16 mouse cellular contexts compared by ENCODE assay signal in genomic region chr14:79506207-79506606, GRCm38 (mm10). TPM values are rescaled to one million over a fixed set of nuclear protein-coding genes. Genes with fewer than 3 reads are reported as not detected.
DNase-seq lines count a peak whose midpoint lies in the region; ATAC-seq and TF ChIP-seq lines count a peak whose summit lies in the region.
"Had no signal": no experiment of that assay in that cellular context is flagged by ENCODE, and none has a peak within 500 bp of the region (broad histone marks: within the 10 kb centered on the region; RNA-seq: fewer than 3 reads in every experiment).

No protein-coding gene starts in this region.

- H3K36me3 ChIP-seq in kidney, embryonic 15.5 days = no peaks in the 10 kb centered on the region
- no peaks in the 10 kb centered on the region for H3K36me3 ChIP-seq in intestine, postnatal 0 days (ENCODE audit: control insufficient read depth, insufficient read depth)
- H3K36me3 ChIP-seq in liver, postnatal 0 days (replicated peaks; ENCODE audit: insufficient read depth, low read length) = peaks cover 3% of the 10 kb centered on the region; the same call in 1 of the 2 replicates
- H3K36me3 ChIP-seq: limb, embryonic 10.5 days had no signal

- peaks cover 12% of the 10 kb centered on the region for H3K4me1 ChIP-seq in kidney, embryonic 15.5 days
- H3K4me1 ChIP-seq in intestine, postnatal 0 days (replicated peaks; ENCODE audit: control insufficient read depth, insufficient read depth, low read length) = peaks cover 6% of the 10 kb centered on the region; the same call in 1 of the 2 replicates
- peaks cover 27% of the 10 kb centered on the region for H3K4me1 ChIP-seq in liver, postnatal 0 days (ENCODE audit: insufficient read depth)

- no peak overlapping the region for H3K27ac ChIP-seq in kidney, embryonic 15.5 days
- peak overlapping the region; percentile 31; the same call in 1 of the 2 replicates for H3K27ac ChIP-seq in intestine, postnatal 0 days (ENCODE audit: low read depth, low read length)
- peak overlapping the region; percentile 3; the same call in 1 of the 2 replicates for H3K27ac ChIP-seq in liver, postnatal 0 days (ENCODE audit: low read depth)
- H3K27ac ChIP-seq: layer of hippocampus, adult 2 months; limb, embryonic 10.5 days had no signal

- no peak for TF ChIP-seq CTCF in intestine, postnatal 0 days (IDR thresholded peaks at IDR 0.05; ENCODE audit: low read depth)
- TF ChIP-seq CTCF in liver, postnatal 0 days (IDR thresholded peaks at IDR 0.05; ENCODE audit: low read depth) = no peak

- WGBS in kidney, embryonic 15.5 days = 67% methylated on average over 9 of the region's 9 CpGs
- WGBS in intestine, postnatal 0 days = 50% methylated on average over 9 of the region's 9 CpGs
- 39% methylated on average over 9 of the region's 9 CpGs for WGBS in liver, postnatal 0 days (ENCODE audit: insufficient replicate concordance)

- no peak overlapping the region for H3K4me3 ChIP-seq in kidney, embryonic 15.5 days (replicated peaks)
- H3K4me3 ChIP-seq in intestine, postnatal 0 days (ENCODE audit: low read depth, low read length) = no peak overlapping the region
- H3K4me3 ChIP-seq in liver, postnatal 0 days (ENCODE audit: low read depth, low read length) = no peak overlapping the region
- H3K4me3 ChIP-seq: layer of hippocampus, adult 2 months; limb, embryonic 10.5 days had no signal

- TF ChIP-seq EP300 in liver, postnatal 0 days (IDR thresholded peaks at IDR 0.05; ENCODE audit: low read depth) = peak; percentile 44; the same call in 1 of the 2 replicates

- no peak overlapping the region for H3K9ac ChIP-seq in kidney, embryonic 15.5 days
- no peak overlapping the region for H3K9ac ChIP-seq in intestine, postnatal 0 days (ENCODE audit: low read depth, low read length)
- H3K9ac ChIP-seq in liver, postnatal 0 days (replicated peaks) = 0 out of 2 replicates have a peak overlapping the region, but pooled peaks have one; percentile 5
- H3K9ac ChIP-seq: forebrain, postnatal 0 days had no signal

- H3K4me2 ChIP-seq in kidney, embryonic 15.5 days = no peak overlapping the region
- H3K4me2 ChIP-seq in intestine, postnatal 0 days (replicated peaks; ENCODE audit: low read depth) = no peak overlapping the region
- peak overlapping the region; percentile 42 for H3K4me2 ChIP-seq in liver, postnatal 0 days (ENCODE audit: low read depth, low read length)
- H3K4me2 ChIP-seq: midbrain, embryonic 11.5 days had no signal

- no peaks in the 10 kb centered on the region for H3K9me3 ChIP-seq in kidney, embryonic 15.5 days (replicated peaks)
- H3K9me3 ChIP-seq in intestine, postnatal 0 days (ENCODE audit: control insufficient read depth) = no peaks in the 10 kb centered on the region
- H3K9me3 ChIP-seq in liver, postnatal 0 days (ENCODE audit: low read length) = no peaks in the 10 kb centered on the region
- H3K9me3 ChIP-seq: limb, embryonic 10.5 days had no signal

- ATAC-seq in kidney, embryonic 15.5 days (replicated peaks; ENCODE audit: low FRiP score) = peak; percentile 64
- ATAC-seq in intestine, postnatal 0 days = no peak
- ATAC-seq in liver, postnatal 0 days = peak; percentile 84
- ATAC-seq: forebrain, postnatal 0 days; inflammation-experienced regulatory T-cells, adult 6 months had no signal

- DNase-seq in kidney, postnatal 10 days = no peak
- no peak for DNase-seq in liver, postnatal 0 days
- DNase-seq in urinary bladder, postnatal 4 days (ENCODE audit: low spot score in 2 of 2) = no peak
- DNase-seq in neural tube, embryonic 10.5 days (ENCODE audit: extremely low spot score, low spot score) = no peak
- no peak for DNase-seq in cerebellum, postnatal 25 days
- DNase-seq: cerebellum, postnatal 14 days; forebrain, postnatal 0 days; lung, adult 2 months; lung, postnatal 36 days; right cerebral cortex, postnatal 4 days had no signal

- H3K27me3 ChIP-seq in kidney, embryonic 15.5 days = no peaks in the 10 kb centered on the region
- H3K27me3 ChIP-seq in intestine, postnatal 0 days (replicated peaks; ENCODE audit: control insufficient read depth, insufficient read depth, low read length) = no peaks in the 10 kb centered on the region
- no peaks in the 10 kb centered on the region for H3K27me3 ChIP-seq in liver, postnatal 0 days (ENCODE audit: insufficient read depth, low read length)

RNA-seq across cellular contexts. Expression of gene Wbp4, which starts 24.9 kb away (rescaled TPM):
- 40.8 and 41.2 TPM in 2 replicates for polyA plus RNA-seq in kidney, embryonic 15.5 days (2015; fragmentation: Nextera tagmentation; extraction: Ambion mirVana)
- polyA plus RNA-seq in intestine, postnatal 0 days (2015; fragmentation: Nextera tagmentation; extraction: Ambion mirVana) = 29.8 and 31.0 TPM in 2 replicates
- polyA plus RNA-seq in liver, postnatal 0 days (2015; fragmentation: Nextera tagmentation; extraction: Ambion mirVana) = 15.1 and 16.2 TPM in 2 replicates

RNA-seq across cellular contexts. Expression of gene Elf1, which starts 25.2 kb away (rescaled TPM):
- polyA plus RNA-seq in kidney, embryonic 15.5 days (2015; fragmentation: Nextera tagmentation; extraction: Ambion mirVana) = 13.7 and 14.7 TPM in 2 replicates
- 19.2 and 20.0 TPM in 2 replicates for polyA plus RNA-seq in intestine, postnatal 0 days (2015; fragmentation: Nextera tagmentation; extraction: Ambion mirVana)
- 9.0 and 11.0 TPM in 2 replicates for polyA plus RNA-seq in liver, postnatal 0 days (2015; fragmentation: Nextera tagmentation; extraction: Ambion mirVana)

RNA-seq across cellular contexts. Expression of gene Kbtbd6, which starts 54.6 kb away (rescaled TPM):
- polyA plus RNA-seq in kidney, embryonic 15.5 days (2015; fragmentation: Nextera tagmentation; extraction: Ambion mirVana) = 3.5 and 3.7 TPM in 2 replicates
- polyA plus RNA-seq in intestine, postnatal 0 days (2015; fragmentation: Nextera tagmentation; extraction: Ambion mirVana) = 0.92 and 0.98 TPM in 2 replicates
- 1.8 and 2.4 TPM in 2 replicates for polyA plus RNA-seq in liver, postnatal 0 days (2015; fragmentation: Nextera tagmentation; extraction: Ambion mirVana)
